Mouse (Mus musculus) layer of hippocampus, postnatal 36 days (tissue): ENCODE results near the gene Pex16. TPM values are rescaled to one million over a fixed set of nuclear protein-coding genes. Genes with fewer than 3 reads are reported as not detected.

Source experiments
- DNase-seq, 2 experiments: peaks; one replicate each; pipeline ENCODE4 v3.0.0; 2022
- total RNA-seq, 2 experiments: library from RNA; stranded (reverse); gene quantifications; 2 replicates each; pipeline ENCODE4 v1.2.3; 2021

The Pex16 gene
- total RNA-seq = 10 to 100 TPM; 32.5 to 39.0 TPM

- DNase-seq = no peak
These were observed at the start of gene Pex16, which contains the start of gene Large2 for GRCm38 (mm10) chr2:92374514-92374913. Pex16 (plus strand) TSS chr2:92374676. Large2 (minus strand) TSS chr2:92374869.

GRCm38 (mm10) chr2:92325676-92326075 is 48.8 kb upstream of the Pex16 start:
- no peak for DNase-seq

GRCm38 (mm10) chr2:92326221-92326620 is 48.3 kb upstream of the Pex16 start:
- DNase-seq = no peak

GRCm38 (mm10) chr2:92327601-92328000 is 46.9 kb upstream of the Pex16 start:
- no peak for DNase-seq

GRCm38 (mm10) chr2:92328206-92328605 is 46.3 kb upstream of the Pex16 start:
- DNase-seq = no peak

GRCm38 (mm10) chr2:92330840-92331239 is 43.6 kb upstream of the Pex16 start:
- DNase-seq = peak in 1 of 2 experiments; percentile 24

- no peak for DNase-seq
These were observed 43.1 kb upstream of the Pex16 start for GRCm38 (mm10) chr2:92331410-92331809.

GRCm38 (mm10) chr2:92331871-92332270 is 42.6 kb upstream of the Pex16 start:
- DNase-seq = no peak

GRCm38 (mm10) chr2:92342418-92342817 is 32.1 kb upstream of the Pex16 start:
- DNase-seq = no peak

- DNase-seq = no peak
These were observed 27.3 kb upstream of the Pex16 start for GRCm38 (mm10) chr2:92347191-92347590.

GRCm38 (mm10) chr2:92349589-92350425 is 24.7 kb upstream of the Pex16 start:
- DNase-seq = no peak

- DNase-seq = no peak
These were observed 23.8 kb upstream of the Pex16 start for GRCm38 (mm10) chr2:92350686-92351085.

GRCm38 (mm10) chr2:92353402-92353801 is 21.1 kb upstream of the Pex16 start:
- no peak for DNase-seq

GRCm38 (mm10) chr2:92354224-92354623 is 20.3 kb upstream of the Pex16 start:
- DNase-seq = no peak

GRCm38 (mm10) chr2:92359301-92359700 is 15.2 kb upstream of the Pex16 start:
- no peak for DNase-seq

- no peak for DNase-seq
These were observed 14.2 kb upstream of the Pex16 start for GRCm38 (mm10) chr2:92360186-92360823.

GRCm38 (mm10) chr2:92360893-92361292 is 13.6 kb upstream of the Pex16 start:
- DNase-seq = no peak

GRCm38 (mm10) chr2:92361795-92362194 is 12.7 kb upstream of the Pex16 start:
- DNase-seq = no peak

GRCm38 (mm10) chr2:92362571-92363228 is 11.8 kb upstream of the Pex16 start:
- DNase-seq = no peak

GRCm38 (mm10) chr2:92364086-92364485 is 10.4 kb upstream of the Pex16 start:
- no peak for DNase-seq

- no peak for DNase-seq
These were observed 8.9 kb upstream of the Pex16 start for GRCm38 (mm10) chr2:92365568-92365967.

GRCm38 (mm10) chr2:92367383-92368029 is 7.0 kb upstream of the Pex16 start:
- no peak for DNase-seq

- DNase-seq = no peak
These were observed 4.1 kb upstream of the Pex16 start for GRCm38 (mm10) chr2:92370375-92370774.
